Mouse (Mus musculus) embryonic facial prominence, embryonic 13.5 days (tissue): Measurements from ENCODE around the gene Sprr2a3. TPM values are rescaled to one million over a fixed set of nuclear protein-coding genes. Genes with fewer than 3 reads are reported as not detected.
A peak's percentile ranks its signal among the peaks of the same experiment; 100 is the strongest.
"Not testable (repeated sequence)": the region's sequence is repeated elsewhere in the genome, so short reads cannot be mapped to it uniquely, and the experiment has no call there.

Experiments
- ATAC-seq: fragments of 200-750 bp; cut with Nextera tagmentation; 2 replicates; pipeline ENCODE4 v1.8.0; 2017; ENCODE audit warnings: low read depth; ENCODE audit not compliant: insufficient number of reproducible peaks, insufficient read depth, low FRiP score, low TSS enrichment
- H3K27ac ChIP-seq: fragments of 300-500 bp; sonication (generic); 2 replicates; pipeline ENCODE4 v1.5.1; 2015; ENCODE audit warnings: moderate library complexity, mild to moderate bottlenecking, inconsistent platforms
- H3K27me3 ChIP-seq: fragments of 300-500 bp; sonication (generic); 2 replicates; pipeline ENCODE4 v1.6.1; 2015; ENCODE audit warnings: mild to moderate bottlenecking, inconsistent platforms
- H3K36me3 ChIP-seq: fragments of 300-500 bp; sonication (generic); 2 replicates; pipeline ENCODE4 v1.6.1; 2015; ENCODE audit warnings: mild to moderate bottlenecking, inconsistent platforms
- H3K4me1 ChIP-seq: fragments of 300-500 bp; sonication (generic); 2 replicates; pipeline ENCODE4 v1.6.1; 2015; ENCODE audit warnings: inconsistent platforms
- H3K4me2 ChIP-seq: fragments of 300-500 bp; sonication (generic); 2 replicates; pipeline ENCODE4 v1.6.1; 2015; ENCODE audit warnings: moderate library complexity, mild to moderate bottlenecking, inconsistent platforms
- H3K4me3 ChIP-seq: fragments of 300-500 bp; sonication (generic); 2 replicates; pipeline ENCODE4 v1.5.1; 2015; ENCODE audit warnings: mild to moderate bottlenecking, inconsistent platforms
- H3K9ac ChIP-seq: fragments of 300-500 bp; sonication (generic); 2 replicates; pipeline ENCODE4 v1.6.1; 2015; ENCODE audit warnings: mild to moderate bottlenecking, inconsistent platforms
- H3K9me3 ChIP-seq: fragments of 300-500 bp; sonication (generic); 2 replicates; pipeline ENCODE4 v1.6.1; 2016; ENCODE audit warnings: inconsistent platforms
- WGBS: fragments of 180-500 bp; shearing (Covaris S2); methylation state at CpG from one replicate; pipeline ENCODE4 v1.1.7; 2015; ENCODE audit warnings: mixed read lengths; 5-methylcytosine and 5-hydroxymethylcytosine counted together
- polyA plus RNA-seq: library from polyadenylated mRNA; unstranded; fragments of >200 nt; fragmentation: Nextera tagmentation; extraction: Ambion mirVana; gene quantifications from 2 replicates; pipeline ENCODE4 v1.2.1, GENCODE M21; 2015

The Sprr2a3 gene
- polyA plus RNA-seq = 0.56 TPM in 1 of 2 replicates, not detected in the other

DNA sequence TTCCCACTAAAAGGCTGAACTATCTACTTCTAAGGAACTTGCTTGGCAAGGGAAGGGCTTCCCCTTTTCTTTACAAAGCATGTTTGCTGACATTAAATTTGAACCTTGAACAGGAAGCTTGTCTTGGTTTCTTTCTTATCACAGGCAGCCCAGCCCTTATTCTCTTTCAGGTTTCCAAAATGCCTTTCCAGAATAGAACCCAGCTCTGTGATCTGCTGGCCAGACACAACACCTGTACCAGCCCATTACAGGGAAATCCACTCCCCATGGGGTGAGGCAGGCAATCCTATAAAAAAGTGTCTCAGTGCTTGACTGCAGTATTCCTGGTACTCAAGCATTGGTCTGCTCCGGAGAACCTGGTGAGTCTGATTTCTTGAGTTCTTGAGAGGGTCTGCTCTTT lies at the start of gene Sprr2a3:
Gene Sprr2a3, plus strand, starts transcription at position 317 of the 400 bp plus-strand sequence.
- not testable (repeated sequence) for H3K9ac ChIP-seq, H3K4me3 ChIP-seq, ATAC-seq, H3K27ac ChIP-seq, H3K4me2 ChIP-seq, H3K4me1 ChIP-seq, H3K9me3 ChIP-seq, H3K36me3 ChIP-seq, H3K27me3 ChIP-seq
- WGBS = 86% methylated on average over 1 of the region's 1 CpGs

GRCm38 (mm10) chr3:92236463-92237189 lies 48.6 kb upstream of the Sprr2a3 start:
- not testable (repeated sequence) for H3K36me3 ChIP-seq, H3K4me1 ChIP-seq, H3K27ac ChIP-seq, H3K4me2 ChIP-seq, H3K9ac ChIP-seq, H3K9me3 ChIP-seq, H3K27me3 ChIP-seq, H3K4me3 ChIP-seq
- WGBS = no CpG with 5 or more reads among the region's 5 CpGs
- ATAC-seq = peak; percentile 32; the same call in 1 of the 2 replicates

- H3K9me3 ChIP-seq, H3K36me3 ChIP-seq, H3K27me3 ChIP-seq, H3K4me1 ChIP-seq, H3K9ac ChIP-seq, H3K4me2 ChIP-seq, ATAC-seq, H3K4me3 ChIP-seq, H3K27ac ChIP-seq: not testable (repeated sequence)
Measured at GRCm38 (mm10) chr3:92238736-92239135, 46.5 kb upstream of the Sprr2a3 start.

GRCm38 (mm10) chr3:92239197-92239596 lies 46.0 kb upstream of the Sprr2a3 start:
- H3K9me3 ChIP-seq, H3K4me1 ChIP-seq, H3K27ac ChIP-seq, H3K27me3 ChIP-seq, H3K36me3 ChIP-seq, H3K4me3 ChIP-seq, H3K4me2 ChIP-seq, H3K9ac ChIP-seq, ATAC-seq: not testable (repeated sequence)
- WGBS = no CpG with 5 or more reads among the region's 1 CpGs

- H3K4me2 ChIP-seq, H3K4me1 ChIP-seq, H3K9me3 ChIP-seq, ATAC-seq, H3K27me3 ChIP-seq, H3K27ac ChIP-seq, H3K4me3 ChIP-seq, H3K9ac ChIP-seq, H3K36me3 ChIP-seq: not testable (repeated sequence)
Measured at GRCm38 (mm10) chr3:92244833-92245232, 40.4 kb upstream of the Sprr2a3 start.

DNA sequence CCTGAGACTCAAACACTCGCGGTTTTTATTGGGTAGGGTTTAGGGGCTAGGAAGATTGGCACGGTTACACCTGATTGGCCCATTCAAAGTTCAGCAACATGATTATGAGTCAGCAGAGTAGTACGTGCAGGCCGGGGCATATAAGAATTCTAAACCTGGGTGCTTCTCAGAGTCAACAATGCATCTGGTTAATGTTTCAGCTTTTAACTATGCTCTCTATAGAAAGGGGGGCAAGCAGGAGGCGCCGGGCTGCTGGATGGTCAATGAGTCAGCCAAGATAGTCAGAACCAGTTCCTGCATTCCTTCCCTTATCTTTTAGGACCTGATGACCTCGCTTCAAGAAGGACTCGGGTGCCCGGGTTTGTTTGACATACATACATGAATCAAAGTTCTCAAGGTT lies 39.0 kb upstream of the Sprr2a3 start:
- ATAC-seq = not testable (repeated sequence)
- WGBS = no CpG with 5 or more reads among the region's 10 CpGs

DNA sequence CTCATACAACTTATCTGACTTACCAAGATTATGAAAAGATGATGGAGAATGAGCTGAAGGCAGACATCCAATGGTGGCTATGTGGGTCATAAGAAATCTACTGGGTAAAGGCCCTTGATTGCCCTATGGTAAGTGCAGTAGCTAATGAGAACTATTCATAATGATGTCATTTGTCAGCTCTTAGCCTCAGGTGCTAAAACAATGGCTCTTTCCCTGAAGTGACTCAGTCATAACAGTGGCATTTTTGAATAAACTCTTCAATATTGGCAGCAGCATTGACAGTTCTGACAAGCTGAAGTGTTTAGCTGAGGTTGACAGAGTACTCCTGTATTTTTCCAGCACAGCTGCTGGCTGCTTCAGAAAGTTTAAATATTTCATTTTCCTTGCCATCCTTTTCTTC lies 36.7 kb upstream of the Sprr2a3 start:
- H3K36me3 ChIP-seq, H3K27me3 ChIP-seq, ATAC-seq, H3K9me3 ChIP-seq, H3K4me1 ChIP-seq, H3K4me3 ChIP-seq, H3K9ac ChIP-seq, H3K4me2 ChIP-seq, H3K27ac ChIP-seq: not testable (repeated sequence)

More for the DNA sequence above, 39.0 kb upstream of the Sprr2a3 start:
- H3K4me2 ChIP-seq, H3K27ac ChIP-seq, H3K9me3 ChIP-seq, H3K36me3 ChIP-seq, H3K9ac ChIP-seq, H3K4me1 ChIP-seq, H3K4me3 ChIP-seq, H3K27me3 ChIP-seq: not testable (repeated sequence)

DNA sequence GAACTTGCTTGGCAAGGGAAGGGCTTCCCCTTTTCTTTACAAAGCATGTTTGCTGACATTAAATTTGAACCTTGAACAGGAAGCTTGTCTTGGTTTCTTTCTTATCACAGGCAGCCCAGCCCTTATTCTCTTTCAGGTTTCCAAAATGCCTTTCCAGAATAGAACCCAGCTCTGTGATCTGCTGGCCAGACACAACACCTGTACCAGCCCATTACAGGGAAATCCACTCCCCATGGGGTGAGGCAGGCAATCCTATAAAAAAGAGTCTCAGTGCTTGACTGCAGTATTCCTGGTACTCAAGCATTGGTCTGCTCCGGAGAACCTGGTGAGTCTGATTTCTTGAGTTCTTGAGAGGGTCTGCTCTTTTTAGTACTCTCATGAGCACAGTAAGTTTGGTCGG lies 34.8 kb upstream of the Sprr2a3 start:
- 82% methylated on average over 2 of the region's 2 CpGs for WGBS
- H3K4me2 ChIP-seq, H3K27ac ChIP-seq, H3K27me3 ChIP-seq, H3K9me3 ChIP-seq, H3K36me3 ChIP-seq, H3K4me1 ChIP-seq, ATAC-seq, H3K4me3 ChIP-seq, H3K9ac ChIP-seq: not testable (repeated sequence)

DNA sequence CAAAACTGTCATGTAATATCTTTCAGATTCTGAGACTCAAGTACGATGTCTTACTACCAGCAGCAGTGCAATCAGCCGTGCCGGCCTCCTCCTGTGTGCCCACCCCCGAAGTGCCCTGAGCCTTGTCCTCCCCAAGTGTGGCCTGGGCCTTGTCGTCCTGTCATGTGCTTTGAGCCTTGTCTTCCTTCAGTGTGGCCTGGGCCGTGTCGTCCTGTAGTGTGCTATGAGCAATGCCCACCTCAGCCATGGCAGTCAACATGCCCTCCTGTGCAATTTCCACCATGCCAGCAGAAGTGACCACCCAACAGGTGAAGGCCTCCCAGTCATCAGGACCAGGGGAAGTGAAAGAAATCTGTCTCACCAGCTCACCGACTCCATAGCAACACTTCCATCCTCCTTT lies 31.4 kb upstream of the Sprr2a3 start:
- H3K36me3 ChIP-seq, H3K9ac ChIP-seq, H3K4me2 ChIP-seq, H3K4me3 ChIP-seq, H3K27ac ChIP-seq, H3K27me3 ChIP-seq, H3K9me3 ChIP-seq, H3K4me1 ChIP-seq: not testable (repeated sequence)
- no CpG with 5 or more reads among the region's 8 CpGs for WGBS
- peak; percentile 60 for ATAC-seq

- H3K27me3 ChIP-seq, H3K4me1 ChIP-seq, H3K4me3 ChIP-seq, H3K4me2 ChIP-seq, H3K9me3 ChIP-seq, H3K9ac ChIP-seq, H3K36me3 ChIP-seq, H3K27ac ChIP-seq: not testable (repeated sequence)
- 0 out of 2 replicates have a peak, but pooled peaks have one; percentile 53 for ATAC-seq
Measured at GRCm38 (mm10) chr3:92258526-92258925, 26.7 kb upstream of the Sprr2a3 start.

DNA sequence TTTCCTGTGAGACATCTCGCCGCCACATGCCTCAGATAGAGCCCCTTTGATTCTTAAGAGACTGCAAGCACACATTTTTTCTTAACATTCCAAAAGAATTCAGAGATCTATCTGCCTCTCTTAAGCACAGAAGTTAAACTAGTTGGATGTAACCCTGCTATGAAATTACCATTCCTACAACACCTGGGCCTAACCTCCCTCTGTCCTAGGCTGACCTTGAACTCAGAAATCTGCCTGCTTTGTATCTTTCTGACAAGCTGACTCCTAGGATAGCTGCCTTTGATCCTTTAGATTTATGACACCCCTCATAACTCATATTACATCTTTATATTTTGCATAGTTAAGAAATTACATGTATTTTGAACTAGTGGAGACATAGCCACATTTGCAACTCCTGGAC lies 21.8 kb upstream of the Sprr2a3 start:
- H3K9me3 ChIP-seq, H3K9ac ChIP-seq, H3K27ac ChIP-seq, H3K4me1 ChIP-seq, H3K4me2 ChIP-seq, H3K4me3 ChIP-seq, H3K36me3 ChIP-seq, H3K27me3 ChIP-seq: not testable (repeated sequence)
- peak; percentile 49; the same call in 1 of the 2 replicates for ATAC-seq
- WGBS = no CpG with 5 or more reads among the region's 2 CpGs

GRCm38 (mm10) chr3:92271414-92271985 lies 13.7 kb upstream of the Sprr2a3 start:
- H3K36me3 ChIP-seq, H3K27me3 ChIP-seq, H3K27ac ChIP-seq, H3K9me3 ChIP-seq, H3K4me1 ChIP-seq, H3K4me2 ChIP-seq, H3K9ac ChIP-seq, H3K4me3 ChIP-seq: not testable (repeated sequence)
- peak; percentile 34; the same call in 1 of the 2 replicates for ATAC-seq
- WGBS = no CpG with 5 or more reads among the region's 4 CpGs
